Mouse (Mus musculus) CH12.LX (cell line): ENCODE results near the gene Adcy10.

Source experiments
- BHLHE40 ChIP-seq: IDR thresholded peaks from 2 replicates; pipeline ENCODE4 v1.6.1; 2011; ENCODE audit warnings: mild to moderate bottlenecking, low read depth, low read length, improper control_type of control experiment
- CTCF ChIP-seq, 2 experiments: IDR thresholded peaks in 1 of 2; conservative IDR thresholded peaks in 1 of 2; 2 replicates each; pipeline ENCODE4 v1.5.1; 2011 to 2012; ENCODE audit warnings: low read depth in 2 of 2, low read length in 2 of 2, improper control_type of control experiment in 1 of 2, inconsistent platforms in 1 of 2, mild to moderate bottlenecking in 1 of 2, moderate library complexity in 1 of 2
- GABPA ChIP-seq: IDR thresholded peaks from 2 replicates; pipeline ENCODE4 v1.6.1; 2012; ENCODE audit warnings: low read depth, low read length, improper control_type of control experiment, inconsistent platforms; ENCODE audit not compliant: insufficient replicate concordance
- POLR2A ChIP-seq: IDR thresholded peaks from 2 replicates; pipeline ENCODE4 v1.6.1; 2011; ENCODE audit warnings: low read depth, mild to moderate bottlenecking, improper control_type of control experiment, low read length
- RCOR1 ChIP-seq: conservative IDR thresholded peaks from 2 replicates; pipeline ENCODE4 v1.6.1; 2012; ENCODE audit warnings: low read depth, mild to moderate bottlenecking, inconsistent platforms, low read length, improper control_type of control experiment
- USF2 ChIP-seq: conservative IDR thresholded peaks from 2 replicates; pipeline ENCODE4 v1.6.1; 2011; ENCODE audit warnings: low read depth, low read length, improper control_type of control experiment

- TF ChIP-seq CTCF (conservative IDR thresholded peaks at IDR 0.05 in 1 of 2, IDR thresholded peaks at IDR 0.05 in 1 of 2; ENCODE audit: low read depth in 2 of 2, low read length in 2 of 2) (no peak), BHLHE40 (no peak), RCOR1 (no peak), USF2 (no peak), POLR2A (no peak), GABPA (no peak)
These were observed 74.1 kb downstream of the Adcy10 start for GRCm38 (mm10) chr1:165559073-165559472.
